ENCODE assay signal across 8 mouse cellular contexts in genomic region chr3:88684980-88685941, GRCm38 (mm10). TPM values are rescaled to one million over a fixed set of nuclear protein-coding genes. Genes with fewer than 3 reads are reported as not detected.
DNase-seq lines count a peak whose midpoint lies in the region; ATAC-seq and TF ChIP-seq lines count a peak whose summit lies in the region.

Khdc4 (plus strand) TSS chr3:88685803.

- peak within 1 kb of the TSS; percentile 98 for H3K27ac ChIP-seq in forebrain, embryonic 16.5 days (ENCODE audit: low read length)
- peak within 1 kb of the TSS; percentile 91 for H3K27ac ChIP-seq in layer of hippocampus, adult 2 months
- H3K27ac ChIP-seq in lung, embryonic 14.5 days (ENCODE audit: low read depth), result peak within 1 kb of the TSS; percentile 98
- peak within 1 kb of the TSS; percentile 73 for H3K27ac ChIP-seq in olfactory bulb, adult 2 months (ENCODE audit: insufficient read depth, low read depth, low read length)
- peak within 1 kb of the TSS; percentile 80 for H3K27ac ChIP-seq in thymus, adult 2 months (ENCODE audit: control insufficient read depth, insufficient read depth, low read length)

- intact Hi-C loops in heart, postnatal 36 days (cut with DNase I), result no loop called here

- H3K9me3 ChIP-seq in G1E (replicated peaks), result no peaks in the 10 kb centered on the region
- no peaks in the 10 kb centered on the region for H3K9me3 ChIP-seq in forebrain, embryonic 16.5 days (ENCODE audit: control insufficient read depth, low read length)
- no peaks in the 10 kb centered on the region for H3K9me3 ChIP-seq in lung, embryonic 14.5 days (ENCODE audit: low read depth, low read length)

- H3K4me3 ChIP-seq in G1E (ENCODE audit: low read depth, low read length), result peak within 1 kb of the TSS; percentile 93
- H3K4me3 ChIP-seq in forebrain, embryonic 16.5 days (replicated peaks; ENCODE audit: low read length), result peak within 1 kb of the TSS; percentile 98
- peak within 1 kb of the TSS; percentile 70 for H3K4me3 ChIP-seq in layer of hippocampus, adult 2 months
- H3K4me3 ChIP-seq in lung, embryonic 14.5 days (ENCODE audit: low read depth, low read length), result peak within 1 kb of the TSS; percentile 99
- H3K4me3 ChIP-seq in olfactory bulb, adult 2 months (ENCODE audit: insufficient read depth, low read depth, low read length), result peak within 1 kb of the TSS; percentile 86
- H3K4me3 ChIP-seq in thymus, adult 2 months (ENCODE audit: control insufficient read depth, insufficient read depth, low read length), result peak within 1 kb of the TSS; percentile 74

- TF ChIP-seq CTCF in G1E (IDR thresholded peaks at IDR 0.05; ENCODE audit: low read depth, low read length), result no peak
- peak; percentile 10 for TF ChIP-seq CTCF in layer of hippocampus, adult 2 months (conservative IDR thresholded peaks at IDR 0.05)
- no peak; the same call in 1 of the 2 replicates for TF ChIP-seq CTCF in lung, embryonic 14.5 days (IDR thresholded peaks at IDR 0.05; ENCODE audit: low read depth)
- TF ChIP-seq CTCF in olfactory bulb, adult 2 months (IDR thresholded peaks at IDR 0.05; ENCODE audit: insufficient read depth, low read depth, low read length), result peak; percentile 10; the same call in 1 of the 2 replicates
- peak; percentile 35; the same call in 1 of the 2 replicates for TF ChIP-seq CTCF in thymus, adult 2 months (IDR thresholded peaks at IDR 0.05; ENCODE audit: borderline replicate concordance, control insufficient read depth, extremely low read depth, insufficient read depth, low read length, poor library complexity)

- TF ChIP-seq POLR2A in olfactory bulb, adult 2 months (IDR thresholded peaks at IDR 0.05; ENCODE audit: insufficient read depth, low read depth, low read length), result peak; percentile 75; the same call in 1 of the 2 replicates
- peak; percentile 94 for TF ChIP-seq POLR2A in thymus, adult 2 months (IDR thresholded peaks at IDR 0.05; ENCODE audit: control insufficient read depth, extremely low read depth, insufficient read depth, low read length, poor library complexity)

- H3K9ac ChIP-seq in forebrain, embryonic 16.5 days (replicated peaks; ENCODE audit: low read depth, low read length), result peak within 1 kb of the TSS; percentile 97
- H3K9ac ChIP-seq in lung, embryonic 14.5 days, result peak within 1 kb of the TSS; percentile 98

- H3K36me3 ChIP-seq in G1E (replicated peaks), result peaks cover 34% of the 10 kb centered on the region
- peaks cover 13% of the 10 kb centered on the region for H3K36me3 ChIP-seq in forebrain, embryonic 16.5 days (ENCODE audit: control insufficient read depth, insufficient read depth)
- H3K36me3 ChIP-seq in lung, embryonic 14.5 days (ENCODE audit: insufficient read depth), result peaks cover 32% of the 10 kb centered on the region
- H3K36me3 ChIP-seq in thymus, adult 2 months (ENCODE audit: control insufficient read depth, insufficient read depth, low read length), result peaks cover 21% of the 10 kb centered on the region

- peak within 1 kb of the TSS; percentile 94 for H3K4me2 ChIP-seq in forebrain, embryonic 16.5 days (ENCODE audit: low read length)
- H3K4me2 ChIP-seq in lung, embryonic 14.5 days, result peak within 1 kb of the TSS; percentile 88

- WGBS in forebrain, embryonic 16.5 days, result under 1% methylated on average over 47 of the region's 47 CpGs
- under 1% methylated on average over 47 of the region's 47 CpGs for WGBS in lung, embryonic 14.5 days
- WGBS in olfactory bulb, adult 2 months, result under 1% methylated on average over 47 of the region's 47 CpGs
- 1% methylated on average over 47 of the region's 47 CpGs for WGBS in thymus, adult 2 months

- ATAC-seq in G1E (ENCODE audit: extremely low read depth, insufficient number of reproducible peaks, low FRiP score, poor library complexity, severe bottlenecking), result peak; percentile 99
- ATAC-seq in forebrain, embryonic 16.5 days, result peak; percentile 99
- peak; percentile 99 for ATAC-seq in lung, embryonic 14.5 days (ENCODE audit: insufficient read depth)

- H3K4me1 ChIP-seq in G1E (ENCODE audit: insufficient read depth, low read depth, low read length), result peaks cover 19% of the 10 kb centered on the region
- peaks cover 17% of the 10 kb centered on the region for H3K4me1 ChIP-seq in forebrain, embryonic 16.5 days (replicated peaks; ENCODE audit: control insufficient read depth, insufficient read depth, low read length)
- peaks cover 6% of the 10 kb centered on the region for H3K4me1 ChIP-seq in lung, embryonic 14.5 days (ENCODE audit: insufficient read depth)
- peaks cover 3% of the 10 kb centered on the region for H3K4me1 ChIP-seq in olfactory bulb, adult 2 months (ENCODE audit: control insufficient read depth, insufficient read depth, low read length)
- H3K4me1 ChIP-seq in thymus, adult 2 months (replicated peaks; ENCODE audit: control insufficient read depth, insufficient read depth, low read length), result peaks cover 5% of the 10 kb centered on the region

- H3K27me3 ChIP-seq in G1E (ENCODE audit: insufficient read depth, low read length), result no peaks in the 10 kb centered on the region
- no peaks in the 10 kb centered on the region for H3K27me3 ChIP-seq in forebrain, embryonic 16.5 days (replicated peaks; ENCODE audit: control insufficient read depth, insufficient read depth, low read length)
- no peaks in the 10 kb centered on the region for H3K27me3 ChIP-seq in lung, embryonic 14.5 days (ENCODE audit: insufficient read depth, low read length)
- H3K27me3 ChIP-seq in thymus, adult 2 months (ENCODE audit: control insufficient read depth, insufficient read depth, low read length), result no peaks in the 10 kb centered on the region

- DNase-seq in G1E (ENCODE audit: low spot score), result peak; percentile 94
- peak; percentile 95 to 98 for DNase-seq in cerebellum, adult 18-20 months
- DNase-seq in heart, postnatal 36 days, result peak; percentile 94 to 96
- DNase-seq in layer of hippocampus, adult 2 months (ENCODE audit: low spot score in 2 of 2), result peak; percentile 97 to 98
- DNase-seq in lung, embryonic 14.5 days, result peak; percentile 99
- DNase-seq in thymus, adult 2 months, result peak; percentile 96

RNA-seq across cellular contexts. Expression of gene Khdc4, which starts in this region (rescaled TPM):
- total RNA-seq in G1E (2014; fragmentation: Nextera tagmentation) (98.1 and 102 TPM in 2 replicates), G1E (2017) (83.9 and 88.8 TPM in 2 replicates)
- 16.7 and 18.5 TPM in 2 replicates for polyA plus RNA-seq in G1E (2012)
- polyA plus RNA-seq in forebrain, embryonic 16.5 days (2015; fragmentation: Nextera tagmentation; extraction: Ambion mirVana), result 107 and 109 TPM in 2 replicates
- total RNA-seq in heart, postnatal 36 days (2021), result 10 to 100 TPM; 27.4 to 30.8 TPM
- total RNA-seq in layer of hippocampus, adult 2 months (2021), result 10 to 100 TPM; 55.1 to 55.5 TPM
- polyA plus RNA-seq in lung, embryonic 14.5 days (2014; fragmentation: Nextera tagmentation; extraction: Ambion mirVana), result 89.2 and 100 TPM in 2 replicates
- 301 TPM in 1 of 2 replicates, not detected in the other for polyA plus RNA-seq in olfactory bulb, adult 2 months (2012; ENCODE audit: insufficient read depth, insufficient read length, low replicate concordance, missing spikeins)
- 116 and 124 TPM in 2 replicates for polyA plus RNA-seq in thymus, adult 2 months (2012; rRNA removed)

Comparison
In these comparisons a context has a peak if more than half of its experiments do, and no peak if none do; other contexts are left out.
1. Peak in every context shown above with its lines: DNase-seq, ATAC-seq, H3K4me3 ChIP-seq and H3K27ac ChIP-seq.
2. CTCF ChIP-seq: peak in layer of hippocampus, adult 2 months (single experiment), olfactory bulb, adult 2 months (single experiment) and thymus, adult 2 months (single experiment); none in G1E (single experiment) and lung, embryonic 14.5 days (single experiment).